ENCODE assay signal across 10 mouse cellular contexts in the genomic region with DNA sequence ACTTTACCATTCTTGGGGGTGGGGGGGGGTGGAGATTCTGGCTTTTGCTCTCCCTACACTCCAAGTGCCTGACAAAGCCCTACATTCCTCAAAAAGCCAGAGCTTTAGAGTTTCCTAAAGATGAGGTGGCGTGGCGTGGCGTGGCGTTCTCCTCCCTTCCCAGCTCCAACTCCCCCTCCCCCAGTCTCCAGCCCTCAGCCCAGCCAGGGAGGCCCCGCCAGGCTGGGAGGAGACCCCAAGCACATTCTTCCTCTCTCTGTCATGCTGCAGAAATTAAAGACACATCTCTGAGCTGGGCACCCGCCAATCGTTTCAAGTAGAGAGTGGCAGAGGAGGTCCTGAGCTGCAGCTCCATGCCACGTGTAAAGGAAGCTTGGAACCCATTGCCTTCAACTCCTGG. TPM values are rescaled to one million over a fixed set of nuclear protein-coding genes. Genes with fewer than 3 reads are reported as not detected.
DNase-seq lines count a peak whose midpoint lies in the region; ATAC-seq and TF ChIP-seq lines count a peak whose summit lies in the region.
"Had no signal": no experiment of that assay in that cellular context is flagged by ENCODE, and none has a peak within 500 bp of the region (broad histone marks: within the 10 kb centered on the region; RNA-seq: fewer than 3 reads in every experiment).

No protein-coding gene starts in this region.

- peaks cover 3% of the 10 kb centered on the region; the same call in 1 of the 2 replicates for H3K4me1 ChIP-seq in lung, adult 2 months (ENCODE audit: control insufficient read depth, insufficient read depth, low read length)
- H3K4me1 ChIP-seq in heart, postnatal 0 days (ENCODE audit: control insufficient read depth, insufficient read depth): peaks cover 8% of the 10 kb centered on the region
- H3K4me1 ChIP-seq in stomach, embryonic 15.5 days: peaks cover 42% of the 10 kb centered on the region

- no peak overlapping the region for H3K4me2 ChIP-seq in heart, postnatal 0 days (ENCODE audit: low read depth, low read length)
- H3K4me2 ChIP-seq in stomach, embryonic 15.5 days: peak overlapping the region; percentile 48

- H3K9ac ChIP-seq in heart, postnatal 0 days (replicated peaks; ENCODE audit: low read depth, low read length): no peak overlapping the region
- H3K9ac ChIP-seq in stomach, embryonic 15.5 days: no peak overlapping the region

- no peak overlapping the region for H3K4me3 ChIP-seq in lung, adult 2 months (replicated peaks; ENCODE audit: extremely low read depth, low read depth, low read length)
- no peak overlapping the region for H3K4me3 ChIP-seq in heart, postnatal 0 days (ENCODE audit: low read depth, low read length)
- peak overlapping the region; percentile 12; the same call in 1 of the 2 replicates for H3K4me3 ChIP-seq in stomach, embryonic 15.5 days (replicated peaks)

- H3K27ac ChIP-seq in heart, postnatal 0 days (ENCODE audit: low read depth): peak overlapping the region; percentile 62
- peak overlapping the region; percentile 93 for H3K27ac ChIP-seq in stomach, embryonic 15.5 days

- no peaks in the 10 kb centered on the region for H3K36me3 ChIP-seq in heart, postnatal 0 days (replicated peaks; ENCODE audit: control insufficient read depth, insufficient read depth, low read length)
- H3K36me3 ChIP-seq in stomach, embryonic 15.5 days: no peaks in the 10 kb centered on the region

- TF ChIP-seq EP300 in heart, postnatal 0 days (IDR thresholded peaks at IDR 0.05; ENCODE audit: low read depth): no peak

- WGBS in lung, adult 2 months: 21% methylated on average over 8 of the region's 8 CpGs
- WGBS in heart, postnatal 0 days: 22% methylated on average over 8 of the region's 8 CpGs
- 16% methylated on average over 8 of the region's 8 CpGs for WGBS in stomach, embryonic 15.5 days

- peaks cover 45% of the 10 kb centered on the region for H3K27me3 ChIP-seq in heart, postnatal 0 days (ENCODE audit: control insufficient read depth, insufficient read depth, low read length)
- H3K27me3 ChIP-seq in stomach, embryonic 15.5 days (replicated peaks): no peaks in the 10 kb centered on the region

- H3K9me3 ChIP-seq in heart, postnatal 0 days (replicated peaks; ENCODE audit: control insufficient read depth, low read length): no peaks in the 10 kb centered on the region
- H3K9me3 ChIP-seq in stomach, embryonic 15.5 days: no peaks in the 10 kb centered on the region

- ATAC-seq in heart, postnatal 0 days (ENCODE audit: insufficient read depth, low read depth): no peak
- peak; percentile 3; the same call in 1 of the 2 replicates for ATAC-seq in stomach, embryonic 15.5 days (ENCODE audit: insufficient read depth, low FRiP score, low read depth)

- peak; percentile 92 for DNase-seq in heart, adult 11 months
- no peak for DNase-seq in heart, postnatal 36 days
- DNase-seq in lung, postnatal 10 days: peak; percentile 85
- DNase-seq in lung, adult 2 months: no peak
- no peak for DNase-seq in heart, postnatal 0 days (ENCODE audit: low spot score)
- no peak for DNase-seq in right cerebral cortex, adult 2 months (ENCODE audit: low spot score in 2 of 2)
- DNase-seq in spleen, postnatal 36 days (ENCODE audit: low spot score in 2 of 2): no peak
- DNase-seq: cerebellum, adult 18-20 months had no signal

- intact Hi-C loops in heart, postnatal 36 days (cut with DNase I): no loop called here

- TF ChIP-seq POLR2A in lung, adult 2 months (IDR thresholded peaks at IDR 0.05; ENCODE audit: borderline replicate concordance, extremely low read depth, low read depth, low read length): no peak

- TF ChIP-seq CTCF in lung, adult 2 months (IDR thresholded peaks at IDR 0.05; ENCODE audit: insufficient read depth, low read length): no peak
- no peak for TF ChIP-seq CTCF in heart, postnatal 0 days (IDR thresholded peaks at IDR 0.05; ENCODE audit: low read depth)

RNA-seq across cellular contexts. Expression of gene Col1a1, which starts 2.4 kb away (rescaled TPM):
- 100 to 1,000 TPM; 144 to 156 TPM for total RNA-seq in heart, postnatal 36 days (2021)
- polyA plus RNA-seq in lung, adult 2 months (2012; rRNA removed): 108 and 115 TPM in 2 replicates
- 263 and 322 TPM in 2 replicates for total RNA-seq in heart, postnatal 0 days (2014; rRNA removed; ENCODE audit: low replicate concordance)
- 334 and 345 TPM in 2 replicates for polyA plus RNA-seq in heart, postnatal 0 days (2015; fragmentation: Nextera tagmentation; extraction: Ambion mirVana)
- polyA plus RNA-seq in stomach, embryonic 15.5 days (2015; fragmentation: Nextera tagmentation; extraction: Ambion mirVana): 1,375 and 1,459 TPM in 2 replicates

RNA-seq across cellular contexts. Expression of gene Hils1, which starts 33.8 kb away (rescaled TPM):
- total RNA-seq in heart, postnatal 36 days (2021): not detected
- not detected in 2 replicates for polyA plus RNA-seq in lung, adult 2 months (2012; rRNA removed)
- not detected in 2 replicates for total RNA-seq in heart, postnatal 0 days (2014; rRNA removed; ENCODE audit: low replicate concordance)
- 0.27 TPM in 1 of 2 replicates, not detected in the other for polyA plus RNA-seq in heart, postnatal 0 days (2015; fragmentation: Nextera tagmentation; extraction: Ambion mirVana)
- polyA plus RNA-seq in stomach, embryonic 15.5 days (2015; fragmentation: Nextera tagmentation; extraction: Ambion mirVana): not detected in 2 replicates
- total RNA-seq: left cerebral cortex, postnatal 10 days had no signal

RNA-seq across cellular contexts. Expression of gene Sgca, which starts 42.5 kb away (rescaled TPM):
- total RNA-seq in heart, postnatal 36 days (2021): 100 to 1,000 TPM; 185 to 189 TPM
- polyA plus RNA-seq in lung, adult 2 months (2012; rRNA removed): 19.9 and 54.4 TPM in 2 replicates
- 47.5 and 313 TPM in 2 replicates for total RNA-seq in heart, postnatal 0 days (2014; rRNA removed; ENCODE audit: low replicate concordance)
- 62.2 and 62.4 TPM in 2 replicates for polyA plus RNA-seq in heart, postnatal 0 days (2015; fragmentation: Nextera tagmentation; extraction: Ambion mirVana)
- 0.17 and 0.27 TPM in 2 replicates for polyA plus RNA-seq in stomach, embryonic 15.5 days (2015; fragmentation: Nextera tagmentation; extraction: Ambion mirVana)

RNA-seq across cellular contexts. Expression of gene Ppp1r9b, which starts 57.3 kb away (rescaled TPM):
- total RNA-seq in heart, postnatal 36 days (2021): 10 to 100 TPM; 46.3 to 50.8 TPM
- polyA plus RNA-seq in lung, adult 2 months (2012; rRNA removed): 58.7 and 67.7 TPM in 2 replicates
- total RNA-seq in heart, postnatal 0 days (2014; rRNA removed; ENCODE audit: low replicate concordance): 27.6 and 38.6 TPM in 2 replicates
- polyA plus RNA-seq in heart, postnatal 0 days (2015; fragmentation: Nextera tagmentation; extraction: Ambion mirVana): 4.5 and 4.7 TPM in 2 replicates
- polyA plus RNA-seq in stomach, embryonic 15.5 days (2015; fragmentation: Nextera tagmentation; extraction: Ambion mirVana): 10.3 TPM in 2 replicates

Comparison
In these comparisons a context has a peak if more than half of its experiments do, and no peak if none do; other contexts are left out.
1. DNase-seq: peak in heart, adult 11 months (single experiment) and lung, postnatal 10 days (single experiment); none in heart, postnatal 36 days (0 of 2), lung, adult 2 months (single experiment), heart, postnatal 0 days (single experiment), right cerebral cortex, adult 2 months (0 of 2) and spleen, postnatal 36 days (0 of 2).
2. RNA of gene Sgca, which starts 42.5 kb away (polyA plus RNA-seq): 62.2 to 62.4 TPM in heart, postnatal 0 days and 19.9 to 54.4 TPM in lung, adult 2 months; 0.17 to 0.27 TPM in stomach, embryonic 15.5 days; every median in the first group is over 10 times any median in the second.